Mouse (Mus musculus) heart, embryonic 13.5 days (tissue): ENCODE data around the gene Rwdd2a. TPM values are rescaled to one million over a fixed set of nuclear protein-coding genes. Genes with fewer than 3 reads are reported as not detected.

ENCODE experiments used
- polyA plus RNA-seq: library from polyadenylated mRNA; unstranded; fragments of >200 nt; fragmentation: Nextera tagmentation; extraction: Ambion mirVana; gene quantifications from 2 replicates; pipeline ENCODE4 v1.2.1, GENCODE M21; 2015

Gene Rwdd2a
- polyA plus RNA-seq, 1 experiment from 2014 or later = 4.1 TPM

Other genes with a start within 250 kb of the Rwdd2a start
- gene Ube2cbp, start 107.0 kb upstream of the Rwdd2a start, polyA plus RNA-seq = 4.6 and 4.7 TPM in 2 replicates
- gene Dop1a, start 104.8 kb upstream of the Rwdd2a start, polyA plus RNA-seq = 8.8 and 8.9 TPM in 2 replicates
- 21.6 and 23.4 TPM in 2 replicates for gene Pgm3, start 149 bp upstream of the Rwdd2a start, polyA plus RNA-seq
- gene Me1, start 124.0 kb downstream of the Rwdd2a start, polyA plus RNA-seq = 32.2 and 32.6 TPM in 2 replicates
- 30.6 and 38.0 TPM in 2 replicates for gene Prss35, start 171.7 kb downstream of the Rwdd2a start, polyA plus RNA-seq